Mouse (Mus musculus): ENCODE data around the gene Adipor1.

DNA sequence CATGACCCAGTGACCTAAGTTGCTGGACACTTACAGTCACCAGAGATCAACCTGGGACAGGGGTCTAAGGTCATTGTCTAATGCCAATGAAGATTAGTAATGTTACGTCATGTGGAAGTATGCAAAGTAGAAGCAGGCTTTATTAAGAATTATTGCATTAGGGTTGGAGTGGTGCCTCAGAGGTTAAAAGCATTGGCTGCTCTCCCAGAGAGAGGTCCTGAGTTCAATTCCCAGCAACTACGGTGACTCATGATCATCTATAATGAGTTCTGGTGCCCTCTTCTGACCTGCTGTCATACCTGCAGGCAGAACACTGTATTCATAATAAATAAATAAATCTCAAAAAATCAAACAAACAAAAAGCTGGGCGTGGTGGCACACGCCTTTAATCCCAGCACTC is 35.0 kb downstream of the Adipor1 start:
- TF ChIP-seq CTCF (IDR thresholded peaks at IDR 0.05; ENCODE audit: control insufficient read depth, insufficient read depth, insufficient read length) (no peak), MAX (IDR thresholded peaks at IDR 0.05) (no peak), MYOD1 (IDR thresholded peaks at IDR 0.05; ENCODE audit: control insufficient read depth, insufficient read length, low read depth) (no peak), USF1 (IDR thresholded peaks at IDR 0.05; ENCODE audit: low read depth) (no peak), FOSL1 (IDR thresholded peaks at IDR 0.05; ENCODE audit: insufficient read depth, low read length, poor library complexity, severe bottlenecking) (no peak)
